Mouse (Mus musculus): ENCODE results near the gene Kir3dl1.
"Not testable (repeated sequence)": the region's sequence is repeated elsewhere in the genome, so short reads cannot be mapped to it uniquely, and the experiment has no call there.

Kir3dl1 gene

GRCm38 (mm10) chrX:136517699-136518098 is at the start of gene Kir3dl1:
TSS of gene Kir3dl1 (plus strand) at chrX:136517999.
- not testable (repeated sequence) for DNase-seq

- DNase-seq, result not testable (repeated sequence)
These were observed 26.2 kb downstream of the Kir3dl1 start, which contains the start of gene Kir3dl2 for GRCm38 (mm10) chrX:136543956-136544355. TSS of gene Kir3dl2 (minus strand) at chrX:136544056.

- not testable (repeated sequence) for DNase-seq
These were observed 51.3 kb downstream of the Kir3dl1 start for GRCm38 (mm10) chrX:136569094-136569493.
